Mouse (Mus musculus) ovary, postnatal 14 days (tissue): ENCODE results near the gene Irak4.
A peak's percentile ranks its signal among the peaks of the same experiment; 100 is the strongest.

Experiments
- DNase-seq: peaks from one replicate; pipeline ENCODE4 v3.0.0; 2022; ENCODE audit warnings: low spot score

Irak4 gene

GRCm38 (mm10) chr15:94543409-94544051 lies at the start of gene Irak4, which contains the start of gene Pus7l:
Gene Irak4, plus strand, starts transcription at chr15:94543643.
Gene Pus7l, minus strand, starts transcription at chr15:94543547.
- DNase-seq: peak; percentile 81

GRCm38 (mm10) chr15:94494445-94494844 lies 49.0 kb upstream of the Irak4 start:
- no peak for DNase-seq

- DNase-seq: no peak
Observed at GRCm38 (mm10) chr15:94495936-94496335, 47.5 kb upstream of the Irak4 start.

- DNase-seq: no peak
Observed at GRCm38 (mm10) chr15:94499260-94499659, 44.2 kb upstream of the Irak4 start.

GRCm38 (mm10) chr15:94503451-94504215 lies 39.8 kb upstream of the Irak4 start:
- no peak for DNase-seq

- DNase-seq: no peak
Observed at GRCm38 (mm10) chr15:94517913-94518491, 25.4 kb upstream of the Irak4 start.

- peak; percentile 25 for DNase-seq
Observed at GRCm38 (mm10) chr15:94520205-94520900, 23.1 kb upstream of the Irak4 start.

GRCm38 (mm10) chr15:94520959-94521358 lies 22.5 kb upstream of the Irak4 start:
- DNase-seq: no peak

- DNase-seq: no peak
Observed at GRCm38 (mm10) chr15:94523251-94523650, 20.2 kb upstream of the Irak4 start.

GRCm38 (mm10) chr15:94524956-94525355 lies 18.5 kb upstream of the Irak4 start:
- DNase-seq: no peak

GRCm38 (mm10) chr15:94530519-94530918 lies 12.9 kb upstream of the Irak4 start:
- DNase-seq: no peak

GRCm38 (mm10) chr15:94532306-94532705 lies 11.1 kb upstream of the Irak4 start:
- no peak for DNase-seq

GRCm38 (mm10) chr15:94532956-94533355 lies 10.5 kb upstream of the Irak4 start:
- DNase-seq: no peak

GRCm38 (mm10) chr15:94535521-94535920 lies 7.9 kb upstream of the Irak4 start:
- no peak for DNase-seq

GRCm38 (mm10) chr15:94539296-94539695 lies 4.1 kb upstream of the Irak4 start:
- no peak for DNase-seq

- DNase-seq: no peak
Observed at GRCm38 (mm10) chr15:94542567-94543408, 655 bp upstream of the Irak4 start.

GRCm38 (mm10) chr15:94544052-94544636 lies 701 bp downstream of the Irak4 start:
- no peak for DNase-seq

GRCm38 (mm10) chr15:94544844-94545243 lies 1.4 kb downstream of the Irak4 start:
- no peak for DNase-seq

GRCm38 (mm10) chr15:94553536-94553935 lies 10.1 kb downstream of the Irak4 start:
- DNase-seq: no peak

- DNase-seq: peak; percentile 83
Observed at GRCm38 (mm10) chr15:94557442-94557841, 14.0 kb downstream of the Irak4 start.
